In the genomic region with DNA sequence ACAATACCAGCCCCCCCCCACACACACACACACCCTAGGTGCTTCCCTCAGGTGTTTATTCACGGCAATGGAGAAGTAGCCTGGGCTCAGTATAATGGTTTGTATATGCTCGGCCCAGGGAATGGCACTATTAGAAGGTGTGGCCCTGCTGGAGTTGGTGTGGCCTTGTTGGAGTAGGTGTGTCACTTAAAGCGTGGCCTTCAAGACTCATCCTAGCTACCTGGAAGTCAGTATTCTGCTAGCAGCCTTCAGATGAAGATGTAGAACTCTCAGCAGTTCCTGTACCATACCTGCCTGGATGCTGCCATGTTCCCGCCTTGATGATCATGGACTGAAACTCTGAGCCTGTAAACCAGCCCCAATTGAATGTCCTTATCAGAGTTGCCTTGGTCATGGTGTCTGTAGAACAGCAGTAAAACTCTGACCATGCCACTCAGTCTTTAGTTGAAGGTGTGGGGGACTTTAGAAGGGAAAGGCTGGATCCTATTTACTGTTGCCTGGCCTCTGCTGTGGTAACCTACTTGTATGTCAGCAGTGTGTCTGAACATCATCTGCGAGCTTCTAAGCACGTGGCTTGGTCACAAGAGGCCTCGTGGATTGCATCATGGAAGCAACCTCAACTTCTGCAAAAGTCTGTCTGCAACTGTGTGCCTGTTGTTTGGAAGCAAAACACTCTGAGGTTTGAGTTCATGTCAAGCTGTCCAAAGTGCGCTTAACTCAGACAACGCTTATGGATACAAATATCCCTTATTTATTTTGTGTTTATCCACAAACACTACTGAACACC, we compare ENCODE assay signal across 11 mouse cellular contexts. TPM values are rescaled to one million over a fixed set of nuclear protein-coding genes. Genes with fewer than 3 reads are reported as not detected.
DNase-seq lines count a peak whose midpoint lies in the region.
"Had no signal": no experiment of that assay in that cellular context is flagged by ENCODE, and none has a peak within 500 bp of the region (broad histone marks: within the 10 kb centered on the region; RNA-seq: fewer than 3 reads in every experiment).

No protein-coding gene starts in this region.

- DNase-seq in layer of hippocampus, adult 9-11 months = peak; percentile 86
- DNase-seq in layer of hippocampus, adult 18-20 months (ENCODE audit: low spot score in 2 of 2) = no peak
- DNase-seq in thymus, postnatal 4 days = peak; percentile 2
- no peak for DNase-seq in thymus, postnatal 14 days
- DNase-seq in lung, postnatal 36 days = peak; percentile 76
- peak; percentile 65 for DNase-seq in splenic B cell, adult 2 months (ENCODE audit: low read depth, low spot score)
- DNase-seq in layer of hippocampus, postnatal 14 days (ENCODE audit: low spot score in 2 of 2) = no peak
- DNase-seq in kidney, postnatal 36 days = no peak
- DNase-seq: cerebellum, adult 8-10 months; heart, postnatal 4 days had no signal

- H3K36me3 ChIP-seq in splenic B cell, adult 2 months (ENCODE audit: control insufficient read depth, insufficient read depth, low read length, poor library complexity, severe bottlenecking) = no peaks in the 10 kb centered on the region

- H3K27me3 ChIP-seq in splenic B cell, adult 2 months (ENCODE audit: control insufficient read depth, insufficient read depth, low read length, poor library complexity, severe bottlenecking) = no peaks in the 10 kb centered on the region

RNA-seq across cellular contexts. Expression of a gene that starts 16.8 kb away (rescaled TPM):
- 1 to 10 TPM; 1.6 to 1.7 TPM for total RNA-seq in layer of hippocampus, adult 18-20 months (2021)
- total RNA-seq in layer of hippocampus, postnatal 14 days (2021) = under 1 TPM; 0.79 to 0.90 TPM

RNA-seq across cellular contexts. Expression of a gene that starts 36.4 kb away (rescaled TPM):
- total RNA-seq in layer of hippocampus, adult 18-20 months (2021) = not detected
- total RNA-seq in layer of hippocampus, postnatal 14 days (2021) = not detected
- total RNA-seq: heart, postnatal 4 days; left cerebral cortex, adult 18-20 months had no signal

Comparison
In these comparisons a context has a peak if more than half of its experiments do, and no peak if none do; other contexts are left out.
1. DNase-seq: peak in layer of hippocampus, adult 9-11 months (single experiment), thymus, postnatal 4 days (single experiment), lung, postnatal 36 days (single experiment) and splenic B cell, adult 2 months (single experiment); none in layer of hippocampus, adult 18-20 months (0 of 2), thymus, postnatal 14 days (single experiment), layer of hippocampus, postnatal 14 days (0 of 2) and kidney, postnatal 36 days (0 of 2).